Mouse (Mus musculus): ENCODE measurements around the gene Ppfibp2. TPM values are rescaled to one million over a fixed set of nuclear protein-coding genes. Genes with fewer than 3 reads are reported as not detected.

Gene Ppfibp2
- polyA plus RNA-seq, 1 experiment from 2014 or later = 3.2 TPM

Other genes with a start within 250 kb of the Ppfibp2 start
- gene Syt9, start 224.5 kb upstream of the Ppfibp2 start, polyA plus RNA-seq (2016; fragmentation: Nextera tagmentation; extraction: Ambion mirVana) = 4.9 and 5.1 TPM in 2 replicates
- 4.3 and 8.6 TPM in 2 replicates for gene Olfml1, start 27.8 kb upstream of the Ppfibp2 start, polyA plus RNA-seq (2016; fragmentation: Nextera tagmentation; extraction: Ambion mirVana)
- not detected in 2 replicates for gene 5330417H12Rik, start 30.0 kb downstream of the Ppfibp2 start, polyA plus RNA-seq (2016; fragmentation: Nextera tagmentation; extraction: Ambion mirVana)
- 0.30 and 0.34 TPM in 2 replicates for gene Cyb5r2, start 162.8 kb downstream of the Ppfibp2 start, polyA plus RNA-seq (2016; fragmentation: Nextera tagmentation; extraction: Ambion mirVana)
- gene Ovch2, start 206.0 kb downstream of the Ppfibp2 start, polyA plus RNA-seq (2016; fragmentation: Nextera tagmentation; extraction: Ambion mirVana) = not detected in 2 replicates
- gene Olfr467, start 217.1 kb downstream of the Ppfibp2 start, polyA plus RNA-seq (2016; fragmentation: Nextera tagmentation; extraction: Ambion mirVana) = not detected in 2 replicates
- gene Olfr469, start 230.3 kb downstream of the Ppfibp2 start, polyA plus RNA-seq (2016; fragmentation: Nextera tagmentation; extraction: Ambion mirVana) = not detected in 2 replicates

All from midbrain, embryonic 12.5 days (tissue).